Mouse (Mus musculus) small intestine, adult 2 months (tissue): Measurements from ENCODE around the gene Tlr2.

Experiments
- CTCF ChIP-seq: fragments of 200-500 bp; IDR thresholded peaks from 2 replicates; pipeline ENCODE4 v1.5.1; 2012; ENCODE audit warnings: low read depth, mild to moderate bottlenecking, control low read depth, inconsistent platforms, low read length, moderate library complexity, mixed read lengths; ENCODE audit not compliant: insufficient replicate concordance, insufficient read length; ENCODE audit errors: extremely low read depth
- POLR2A ChIP-seq: fragments of 200-500 bp; IDR thresholded peaks from 2 replicates; pipeline ENCODE4 v1.6.1; 2012; ENCODE audit warnings: low read depth, mild to moderate bottlenecking, control low read depth, inconsistent platforms, low read length, moderate library complexity

DNA sequence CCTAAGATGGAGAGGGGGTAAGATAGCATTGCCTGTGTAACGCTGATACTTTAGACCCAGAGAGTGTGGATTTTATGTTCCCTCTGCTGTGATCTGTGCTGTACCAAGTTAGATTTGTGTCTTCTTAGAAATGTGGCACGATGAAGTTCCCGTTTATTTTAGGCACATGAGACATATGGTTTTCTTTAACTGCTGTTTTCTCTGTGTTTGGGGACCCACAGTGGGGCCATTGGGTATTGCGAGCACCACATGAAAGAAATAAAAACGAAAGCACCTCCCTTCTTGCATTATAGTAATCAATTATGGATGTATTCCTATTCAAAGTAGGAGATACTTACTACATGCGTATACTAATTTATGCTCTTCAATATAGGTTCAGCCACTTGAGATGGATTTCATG lies 44.5 kb downstream of the Tlr2 start:
- TF ChIP-seq POLR2A (no peak), CTCF (no peak)
